Mouse (Mus musculus): ENCODE results near the gene Snapc5. TPM values are rescaled to one million over a fixed set of nuclear protein-coding genes. Genes with fewer than 3 reads are reported as not detected.
A peak's percentile ranks its signal among the peaks of the same experiment; 100 is the strongest.
"Not testable (repeated sequence)": the region's sequence is repeated elsewhere in the genome, so short reads cannot be mapped to it uniquely, and the experiment has no call there.

Gene Snapc5
- polyA plus RNA-seq, 1 experiment from 2014 or later, result 23.8 TPM

- no peak for TF ChIP-seq CTCF (IDR thresholded peaks at IDR 0.05)
- no peak for ATAC-seq
- in situ Hi-C loops (cut with MboI; ENCODE audit: low pct_unique_long_range_greater_than_20kb), result no loop called here
- ChIA-PET POLR2A (interaction anchor here (0.7 to 1.7 kb wide), 2 partner anchors 55 to 63 kb away, joined by 3 to 4 read pairs; no protein-coding TSS in a partner anchor), CTCF (interaction anchor here (0.9 to 2.1 kb wide), 2 partner anchors 14 to 18 kb away, joined by 3 to 6 read pairs; no protein-coding TSS in a partner anchor)
- DNase-seq (ENCODE audit: low read depth, low spot score), result no peak
- H3K27me3 ChIP-seq, result no peaks in the 10 kb centered on the region
These were observed 19.1 kb downstream of the Snapc5 start for GRCm38 (mm10) chr9:64198068-64198762.

GRCm38 (mm10) chr9:64198763-64199418 lies 19.8 kb downstream of the Snapc5 start:
- H3K27me3 ChIP-seq; ATAC-seq; in situ Hi-C loops (cut with MboI; ENCODE audit: low pct_unique_long_range_greater_than_20kb); DNase-seq (ENCODE audit: low read depth, low spot score): not testable (repeated sequence)
- ChIA-PET POLR2A (interaction anchor here (1.7 kb wide), 1 partner anchor 54 kb away, joined by 4 read pairs; no protein-coding TSS in a partner anchor), CTCF (interaction anchor here (2.1 kb wide), 1 partner anchor 18 kb away, joined by 6 read pairs; no protein-coding TSS in a partner anchor)

GRCm38 (mm10) chr9:64199897-64200296 lies 20.8 kb downstream of the Snapc5 start:
- no peak for TF ChIP-seq CTCF (IDR thresholded peaks at IDR 0.05)
- ATAC-seq, result no peak
- no peaks in the 10 kb centered on the region for H3K27me3 ChIP-seq
- POLR2A ChIA-PET, result no interaction called here
- no peak for DNase-seq (ENCODE audit: low read depth, low spot score)
- CTCF ChIA-PET, result no interaction called here
- in situ Hi-C loops (cut with MboI; ENCODE audit: low pct_unique_long_range_greater_than_20kb), result loop anchor here (10.0 kb wide), 1 partner anchor 415 kb away; no protein-coding TSS in a partner anchor

GRCm38 (mm10) chr9:64202331-64202730 lies 23.3 kb downstream of the Snapc5 start:
- POLR2A ChIA-PET, result interaction anchor here (1.6 kb wide), 1 partner anchor 14 kb away, joined by 4 read pairs; no protein-coding TSS in a partner anchor
- in situ Hi-C loops (cut with MboI; ENCODE audit: low pct_unique_long_range_greater_than_20kb), result loop anchor here (10.0 kb wide), 1 partner anchor 412 kb away; no protein-coding TSS in a partner anchor
- CTCF ChIA-PET, result interaction anchor here (0.9 to 1.5 kb wide), 2 partner anchors 12 to 21 kb away, joined by 4 to 5 read pairs; no protein-coding TSS in a partner anchor
- TF ChIP-seq CTCF (IDR thresholded peaks at IDR 0.05), result no peak
- ATAC-seq (peak; percentile 51), DNase-seq (ENCODE audit: low read depth, low spot score) (no peak)
- no peaks in the 10 kb centered on the region for H3K27me3 ChIP-seq

- POLR2A ChIA-PET, result interaction anchor here (1.6 kb wide), 1 partner anchor 14 kb away, joined by 4 read pairs; no protein-coding TSS in a partner anchor
- H3K27me3 ChIP-seq, result no peaks in the 10 kb centered on the region
- no peak for TF ChIP-seq CTCF (IDR thresholded peaks at IDR 0.05)
- ATAC-seq (no peak), DNase-seq (ENCODE audit: low read depth, low spot score) (no peak)
- CTCF ChIA-PET, result interaction anchor here (0.9 to 1.5 kb wide), 3 partner anchors 12 to 21 kb away, joined by 4 to 5 read pairs (median 4); no protein-coding TSS in a partner anchor
- in situ Hi-C loops (cut with MboI; ENCODE audit: low pct_unique_long_range_greater_than_20kb), result loop anchor here (10.0 kb wide), 1 partner anchor 412 kb away; no protein-coding TSS in a partner anchor
These were observed 23.8 kb downstream of the Snapc5 start for GRCm38 (mm10) chr9:64202866-64203265.

- ChIA-PET POLR2A (interaction anchor here (1.0 to 1.3 kb wide), 2 partner anchors 16 to 46 kb away, joined by 3 to 4 read pairs; partner anchors contain the start of gene Map2k1), CTCF (interaction anchor here (1.0 to 2.9 kb wide), 5 partner anchors 10 to 825 kb away, joined by 3 to 13 read pairs (median 6); partner anchors contain the start of genes Map2k1 and Snapc5)
- TF ChIP-seq CTCF (IDR thresholded peaks at IDR 0.05), result no peak
- ATAC-seq (peak; percentile 47), DNase-seq (ENCODE audit: low read depth, low spot score) (peak; percentile 58)
- in situ Hi-C loops (cut with MboI; ENCODE audit: low pct_unique_long_range_greater_than_20kb), result loop anchor here (10.0 kb wide), 1 partner anchor 407 kb away; no protein-coding TSS in a partner anchor
- no peaks in the 10 kb centered on the region for H3K27me3 ChIP-seq
These were observed 28.5 kb downstream of the Snapc5 start for GRCm38 (mm10) chr9:64207509-64208084.

- H3K27me3 ChIP-seq, result no peaks in the 10 kb centered on the region
- TF ChIP-seq CTCF (IDR thresholded peaks at IDR 0.05), result no peak
- no peak for ATAC-seq
- no peak for DNase-seq (ENCODE audit: low read depth, low spot score)
- in situ Hi-C loops (cut with MboI; ENCODE audit: low pct_unique_long_range_greater_than_20kb), result no loop called here
- CTCF ChIA-PET, result interaction anchor here (0.8 kb wide), 1 partner anchor 9 kb away, joined by 3 read pairs; no protein-coding TSS in a partner anchor
- POLR2A ChIA-PET, result interaction anchor here (1.4 kb wide), 1 partner anchor 38 kb away, joined by 6 read pairs; no protein-coding TSS in a partner anchor
These were observed 35.4 kb downstream of the Snapc5 start for GRCm38 (mm10) chr9:64214452-64214851.

- ATAC-seq, result no peak
- ChIA-PET CTCF (interaction anchor here (1.9 kb wide), 1 partner anchor 8 kb away, joined by 6 read pairs; no protein-coding TSS in a partner anchor), POLR2A (interaction anchor here (1.3 kb wide), 1 partner anchor 14 kb away, joined by 4 read pairs; no protein-coding TSS in a partner anchor)
- DNase-seq (ENCODE audit: low read depth, low spot score), result no peak
- no peak for TF ChIP-seq CTCF (IDR thresholded peaks at IDR 0.05)
- in situ Hi-C loops (cut with MboI; ENCODE audit: low pct_unique_long_range_greater_than_20kb), result no loop called here
- H3K27me3 ChIP-seq, result no peaks in the 10 kb centered on the region
These were observed 37.0 kb downstream of the Snapc5 start for GRCm38 (mm10) chr9:64216090-64216489.

- TF ChIP-seq CTCF (IDR thresholded peaks at IDR 0.05), result no peak
- ATAC-seq (no peak), DNase-seq (ENCODE audit: low read depth, low spot score) (no peak)
- in situ Hi-C loops (cut with MboI; ENCODE audit: low pct_unique_long_range_greater_than_20kb), result no loop called here
- ChIA-PET CTCF (interaction anchor here (1.9 kb wide), 1 partner anchor 9 kb away, joined by 6 read pairs; no protein-coding TSS in a partner anchor), POLR2A (interaction anchor here (1.3 kb wide), 1 partner anchor 14 kb away, joined by 4 read pairs; no protein-coding TSS in a partner anchor)
- no peaks in the 10 kb centered on the region for H3K27me3 ChIP-seq
These were observed 37.6 kb downstream of the Snapc5 start for GRCm38 (mm10) chr9:64216641-64217040.

GRCm38 (mm10) chr9:64217887-64218286 lies 38.8 kb downstream of the Snapc5 start:
- DNase-seq (ENCODE audit: low read depth, low spot score) (no peak), ATAC-seq (no peak)
- ChIA-PET CTCF (interaction anchor here (1.9 kb wide), 1 partner anchor 10 kb away, joined by 6 read pairs; no protein-coding TSS in a partner anchor), POLR2A (no interaction called here)
- H3K27me3 ChIP-seq, result no peaks in the 10 kb centered on the region
- TF ChIP-seq CTCF (IDR thresholded peaks at IDR 0.05), result no peak
- in situ Hi-C loops (cut with MboI; ENCODE audit: low pct_unique_long_range_greater_than_20kb), result no loop called here

All from Patski (cell line).